Mouse (Mus musculus): ENCODE measurements at regions not wholly inside any gene's neighbourhood (a gene's known extent, or its start where the extent isn't known, plus 50 kb on each side); places are given as distances from the start of the nearest gene placed in this dataset.

- TF ChIP-seq CTCF (IDR thresholded peaks at IDR 0.05; ENCODE audit: low read depth) (no peak), EP300 (IDR thresholded peaks at IDR 0.05; ENCODE audit: low read depth) (no peak)
Measured at GRCm38 (mm10) chr7:137840520-137840919, 403.1 kb downstream of the Glrx3 start.
